Mouse (Mus musculus) thymus, postnatal 4 days (tissue): ENCODE results near the gene Popdc2.
A peak's percentile ranks its signal among the peaks of the same experiment; 100 is the strongest.
"Not testable (repeated sequence)": the region's sequence is repeated elsewhere in the genome, so short reads cannot be mapped to it uniquely, and the experiment has no call there.

Experiments used
- DNase-seq: peaks from one replicate; pipeline ENCODE4 v3.0.0; 2021

Gene Popdc2

DNA sequence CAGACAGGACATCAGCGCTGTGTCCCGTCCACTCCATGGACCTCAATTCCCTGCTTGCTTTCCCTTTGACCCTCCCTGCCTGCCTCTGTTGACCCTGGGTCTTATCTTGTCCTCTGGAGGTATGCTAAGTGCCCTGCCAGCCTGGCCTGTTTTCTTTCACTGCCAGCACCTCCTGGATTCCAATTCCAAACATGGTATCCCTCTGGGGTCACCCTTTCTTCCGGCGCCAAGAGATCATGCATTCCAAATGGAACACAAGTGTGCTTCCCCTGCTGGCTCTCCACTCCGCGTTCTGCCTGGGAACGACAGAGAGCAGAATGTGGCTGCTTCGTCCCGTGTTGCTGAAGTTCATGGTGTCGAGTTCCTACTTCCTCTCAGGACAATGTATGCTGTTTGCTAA, at the start of gene Popdc2:
TSS of gene Popdc2 (plus strand) at position 277 of the 400 bp plus-strand sequence.
- DNase-seq = no peak

DNA sequence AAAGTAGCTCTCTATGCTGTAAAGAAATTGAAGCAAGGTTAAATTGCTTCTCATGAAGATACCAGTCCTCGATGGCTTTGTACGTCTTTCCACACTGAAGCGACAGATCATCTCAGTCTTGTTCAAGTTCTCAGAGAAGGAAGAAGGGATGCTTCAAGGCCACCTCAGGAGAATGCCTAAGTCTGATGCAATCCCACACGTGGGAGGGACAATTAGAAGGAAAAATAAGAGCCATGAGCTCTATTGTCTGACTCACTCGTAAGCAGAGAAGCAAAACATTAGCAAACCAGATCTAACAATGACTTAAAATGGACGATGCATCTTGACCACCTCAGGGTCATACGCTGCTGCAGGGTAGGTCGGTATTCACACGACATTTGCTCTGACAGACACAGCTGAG, 43.5 kb upstream of the Popdc2 start:
- DNase-seq = no peak

DNA sequence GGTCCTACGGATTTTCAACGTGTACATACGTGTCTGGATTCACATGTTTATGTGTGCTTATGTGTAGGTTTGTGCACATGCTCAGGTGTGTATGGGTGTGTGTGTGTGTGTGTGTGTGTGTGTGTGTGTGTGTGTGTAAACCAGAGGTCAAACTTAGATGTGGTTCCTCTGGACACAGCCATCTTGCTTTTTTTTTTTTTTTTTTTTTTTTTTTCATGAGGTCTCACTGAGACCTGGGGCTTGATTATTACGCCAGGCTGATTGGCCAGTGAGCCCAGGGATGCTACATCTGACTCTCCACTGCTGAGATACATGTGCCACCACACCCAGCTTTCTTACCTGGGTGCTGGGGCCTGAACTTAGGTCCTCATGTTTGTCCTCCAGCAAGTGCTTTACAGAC, 42.9 kb upstream of the Popdc2 start:
- no peak for DNase-seq

DNA sequence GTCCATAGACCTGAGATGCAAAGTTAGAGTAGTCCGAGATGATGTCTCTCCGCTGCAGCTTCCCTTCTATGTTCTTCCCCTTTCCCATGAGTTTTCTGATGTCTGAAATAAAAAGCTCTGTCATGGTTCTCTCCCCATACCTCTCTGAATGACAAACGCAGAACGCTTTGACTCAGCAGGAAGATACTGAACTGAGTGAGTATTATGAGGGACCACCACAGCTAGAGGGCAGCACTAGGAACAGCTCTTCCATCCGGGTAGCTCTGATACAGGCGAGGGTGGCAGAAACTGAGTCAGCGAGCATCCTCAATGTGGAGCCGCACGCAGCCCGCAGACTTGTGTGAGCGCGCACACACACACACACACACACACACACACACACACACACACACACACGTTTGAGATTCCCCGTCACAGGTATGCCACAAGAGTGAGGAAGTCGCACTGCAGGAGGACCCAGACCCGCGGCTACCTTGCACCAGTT, 40.5 kb upstream of the Popdc2 start:
- DNase-seq = peak; percentile 78

DNA sequence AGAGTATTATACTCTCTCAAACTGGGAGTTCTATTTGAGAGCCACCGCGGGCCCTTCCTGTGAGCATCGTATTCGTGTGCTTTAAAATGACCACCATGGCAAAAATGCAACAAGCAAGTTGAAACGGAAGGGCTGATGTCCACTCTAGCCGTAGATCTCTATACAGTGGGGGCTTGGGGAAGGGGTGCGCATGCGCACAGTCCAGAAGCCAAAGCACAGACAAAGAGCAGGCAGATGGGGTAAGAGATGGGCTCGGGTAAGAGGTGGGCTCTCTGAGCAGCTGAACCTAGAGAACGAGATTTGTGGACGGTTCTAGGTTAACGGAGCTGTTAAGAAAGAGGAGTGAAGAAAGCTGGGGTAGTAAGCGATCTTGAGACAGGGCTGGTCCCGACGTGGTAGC, 37.7 kb upstream of the Popdc2 start:
- no peak for DNase-seq

DNA sequence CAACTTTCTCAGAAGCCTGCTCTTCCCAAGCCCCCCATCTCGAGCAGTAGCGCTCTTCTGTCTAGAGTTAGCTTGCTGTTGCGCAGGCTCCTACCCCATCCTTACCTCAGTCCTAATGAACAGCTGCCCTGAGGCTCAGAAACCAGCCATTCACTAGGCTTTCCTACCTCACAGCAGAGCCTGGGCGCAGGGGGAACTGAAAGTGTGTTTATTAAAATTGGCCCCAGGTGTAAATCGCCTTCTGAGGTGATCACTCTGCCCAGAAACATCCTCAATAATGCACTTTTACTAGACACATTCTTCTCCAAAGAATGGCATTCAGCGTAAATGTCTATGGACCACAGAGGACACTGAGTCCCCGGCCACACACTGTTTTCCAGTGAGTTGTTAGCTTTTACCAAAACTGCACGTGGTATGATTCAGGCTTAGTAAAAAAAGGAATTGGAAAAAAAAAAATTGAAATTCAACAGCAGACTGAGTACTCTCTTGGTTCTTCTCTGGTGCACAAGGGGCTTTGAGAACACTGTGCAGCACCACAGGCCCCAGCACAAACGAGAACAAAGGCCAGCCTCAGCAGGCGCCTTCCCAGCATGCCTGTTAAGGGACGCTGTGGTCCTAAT, 35.1 kb upstream of the Popdc2 start:
- DNase-seq = no peak

DNA sequence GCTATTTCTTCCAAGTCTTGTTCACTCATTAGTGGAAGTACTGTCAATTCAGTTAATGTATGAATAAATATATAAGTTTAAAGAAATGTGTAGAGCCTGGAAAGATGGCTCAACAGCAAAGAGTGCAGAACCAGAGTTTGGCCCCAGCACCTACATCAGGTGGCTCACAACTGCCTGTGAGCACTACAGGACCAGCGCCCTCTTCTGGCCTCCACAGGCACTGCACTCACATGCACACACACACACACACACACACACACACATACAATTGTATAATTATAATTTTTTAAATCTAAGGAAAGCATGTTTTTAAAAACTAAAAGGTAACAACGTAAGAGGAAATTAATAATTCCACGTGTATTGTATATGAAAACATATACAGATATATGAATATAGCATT, 32.7 kb upstream of the Popdc2 start:
- no peak for DNase-seq

DNA sequence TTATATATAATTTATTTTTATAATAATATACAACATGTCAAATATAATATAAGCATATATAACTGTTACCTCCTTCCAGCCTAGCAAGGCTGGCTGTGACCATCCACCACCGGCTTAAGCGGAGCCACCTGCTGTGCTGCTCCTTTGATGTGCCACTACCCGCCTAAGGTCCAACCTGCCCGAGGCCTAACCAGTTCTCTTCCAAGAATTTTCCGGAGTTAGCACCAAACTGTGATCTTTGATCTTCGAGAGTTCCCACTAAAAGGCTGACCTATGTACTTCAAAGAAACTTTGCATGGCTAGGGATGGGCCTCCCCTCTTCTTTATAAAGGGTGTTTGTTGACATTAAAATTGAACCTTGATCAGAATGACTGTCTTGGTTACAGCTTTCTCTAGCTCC, 27.6 kb upstream of the Popdc2 start:
- DNase-seq = no peak

DNA sequence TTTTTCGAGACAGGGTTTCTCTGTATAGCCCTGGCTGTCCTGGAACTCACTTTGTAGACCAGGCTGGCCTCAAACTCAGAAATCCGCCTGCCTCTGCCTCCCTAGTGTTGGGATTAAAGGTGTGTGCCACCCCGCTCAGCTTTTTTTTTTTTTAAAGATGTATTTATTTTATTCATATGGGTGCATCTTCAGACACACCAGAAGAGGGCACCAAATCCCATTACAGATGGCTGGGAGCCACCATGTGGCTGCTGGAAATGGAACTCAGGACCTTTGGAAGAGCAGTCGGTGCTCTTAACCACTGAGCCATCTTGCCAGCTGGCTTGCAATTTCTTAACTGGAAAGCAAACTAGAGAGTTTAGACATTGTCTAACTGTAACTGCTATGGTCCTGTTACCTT, 23.9 kb upstream of the Popdc2 start:
- not testable (repeated sequence) for DNase-seq

DNA sequence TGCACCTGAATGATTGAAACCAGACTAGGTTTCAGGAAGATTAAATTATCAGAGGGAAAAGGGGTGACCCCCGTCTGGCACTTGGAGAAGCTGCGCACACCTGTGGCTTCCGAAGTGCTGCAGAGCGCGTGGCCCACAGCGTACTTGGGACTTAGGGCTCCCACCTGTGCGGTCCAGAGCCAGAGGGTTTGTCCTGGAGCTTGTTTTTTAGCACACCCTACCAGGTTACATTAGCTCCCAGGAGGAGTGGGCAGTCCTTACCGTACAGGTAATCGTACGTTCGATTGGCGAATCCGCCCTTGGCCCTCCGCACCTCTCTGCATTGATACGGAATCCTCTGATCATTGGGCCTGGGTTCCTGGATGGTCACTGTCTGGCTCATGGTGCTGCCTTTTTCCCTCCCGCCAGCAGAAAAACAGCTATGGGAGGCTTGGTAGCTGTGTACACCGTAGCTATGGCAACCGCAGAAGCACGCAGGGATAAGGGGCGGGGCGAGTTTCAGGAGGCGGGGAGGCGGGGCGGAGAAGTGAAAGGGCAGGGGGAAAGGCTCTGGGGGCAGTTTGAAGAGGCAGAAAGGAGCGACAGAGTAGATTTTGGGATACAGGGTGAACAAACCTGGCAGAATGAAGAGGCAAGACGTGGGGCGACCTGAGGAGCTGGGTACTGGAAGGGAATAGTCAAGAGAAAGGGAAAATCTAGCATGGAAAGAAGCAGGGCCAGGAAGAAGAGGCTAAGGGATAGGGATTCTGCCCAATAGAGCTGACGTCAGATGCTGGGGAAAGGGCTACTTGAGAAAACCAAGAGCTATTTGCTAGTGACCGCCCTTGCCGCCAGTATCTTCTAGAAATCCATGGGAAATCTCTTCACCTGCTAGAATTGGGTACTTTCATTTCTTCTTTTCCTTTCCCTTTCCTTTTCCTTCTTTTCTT, 20.3 kb upstream of the Popdc2 start, which contains the start of gene Maats1:
TSS of gene Maats1 (minus strand) at position 748 of the 929 bp plus-strand sequence.
- peak; percentile 77 for DNase-seq

DNA sequence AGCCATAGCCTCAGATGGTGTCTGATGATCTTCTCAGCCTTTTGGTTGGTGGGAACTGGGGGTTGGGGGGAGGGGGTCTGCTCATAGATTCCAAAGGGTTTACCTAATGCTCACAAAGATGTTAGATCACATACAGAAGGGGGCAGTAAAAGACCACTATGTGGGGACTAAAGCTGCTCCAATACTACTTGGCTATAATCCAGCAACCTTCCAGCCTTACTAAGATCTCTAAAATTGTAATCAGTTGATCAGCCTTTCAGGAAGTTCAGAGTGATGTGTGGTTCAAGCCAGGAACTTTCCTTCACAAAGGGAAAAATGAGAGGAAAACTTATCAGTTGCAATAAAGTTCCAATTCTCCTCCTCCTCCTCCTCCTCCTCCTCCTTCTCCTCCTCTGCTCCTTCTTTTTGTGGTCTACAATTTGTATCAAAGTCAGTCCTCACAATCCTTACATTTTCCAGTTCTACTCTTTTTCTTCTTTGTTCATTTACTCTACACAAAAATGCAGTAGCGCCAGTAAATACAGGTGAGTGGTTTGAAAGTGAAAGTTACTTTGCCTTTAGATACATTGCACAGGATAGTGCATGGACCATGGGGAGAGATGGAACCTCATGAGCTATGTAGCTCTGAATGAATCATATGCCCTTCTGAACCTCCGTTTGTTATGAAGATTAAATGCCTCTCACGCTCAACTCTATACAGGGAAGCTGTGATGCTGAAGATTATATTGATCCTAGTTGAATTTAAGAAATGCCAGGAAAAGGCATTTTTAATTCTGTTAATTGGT, 16.9 kb upstream of the Popdc2 start:
- no peak for DNase-seq

DNA sequence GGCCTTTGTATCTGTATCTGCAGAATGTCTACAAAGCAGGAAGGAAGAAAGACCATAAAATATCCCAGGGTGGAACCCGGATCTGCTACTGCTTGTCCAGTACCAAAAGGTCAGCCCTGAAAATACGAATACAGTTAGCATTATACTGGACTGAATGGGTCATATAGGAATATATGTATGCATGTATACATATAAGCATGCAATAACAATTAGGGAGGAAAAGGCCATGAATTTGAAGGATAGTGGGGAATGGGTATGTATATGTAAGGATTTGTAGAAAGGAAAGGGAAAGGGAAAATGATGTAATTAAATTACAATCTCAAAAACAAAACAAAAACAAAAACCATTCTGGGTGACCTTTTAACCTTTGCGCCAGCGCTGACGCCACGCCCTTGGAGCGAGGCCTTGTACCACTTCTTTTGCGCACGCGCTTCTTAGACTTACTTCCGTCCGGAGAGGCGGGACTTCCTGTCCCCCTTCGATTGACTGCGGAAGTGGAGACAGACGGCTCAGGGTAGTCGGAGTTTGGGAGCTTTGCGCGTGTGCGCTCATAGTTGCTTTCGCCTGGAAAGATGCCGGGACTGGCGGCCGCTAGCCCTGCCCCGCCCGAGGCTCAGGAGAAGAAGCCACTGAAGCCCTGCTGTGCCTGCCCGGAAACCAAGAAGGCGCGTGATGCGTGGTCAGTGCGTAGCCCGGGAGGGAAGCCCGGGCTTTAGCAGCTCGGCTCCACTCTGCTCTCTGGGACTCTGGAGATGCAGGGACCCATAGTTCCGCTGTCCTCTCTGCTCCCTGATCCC, 15.3 kb upstream of the Popdc2 start, which contains the start of the genes Cox17 and Gm21987:
TSS of gene Cox17 (plus strand) at position 463 of the 797 bp plus-strand sequence.
TSS of gene Gm21987 (plus strand) at position 512 of the 797 bp plus-strand sequence.
- DNase-seq = peak; percentile 91

DNA sequence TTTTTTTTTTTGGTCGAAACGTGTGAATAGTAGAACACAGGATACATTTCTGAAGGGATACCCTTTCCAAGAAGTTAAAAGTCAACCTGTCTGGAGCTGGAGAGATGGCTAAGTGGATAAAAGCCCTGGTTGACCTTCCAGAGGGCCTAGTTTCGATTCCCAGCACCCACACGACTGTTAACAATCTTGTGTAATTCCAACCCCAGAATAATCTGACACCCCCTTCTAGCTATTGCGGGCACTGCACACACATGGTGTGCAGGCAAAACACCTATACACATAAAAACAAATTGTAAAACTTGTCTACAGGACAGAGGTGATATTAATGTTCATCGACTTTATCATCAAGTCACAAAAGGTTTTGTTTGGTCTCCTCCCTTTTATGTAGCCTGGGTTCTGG, 14.4 kb upstream of the Popdc2 start:
- no peak for DNase-seq

DNA sequence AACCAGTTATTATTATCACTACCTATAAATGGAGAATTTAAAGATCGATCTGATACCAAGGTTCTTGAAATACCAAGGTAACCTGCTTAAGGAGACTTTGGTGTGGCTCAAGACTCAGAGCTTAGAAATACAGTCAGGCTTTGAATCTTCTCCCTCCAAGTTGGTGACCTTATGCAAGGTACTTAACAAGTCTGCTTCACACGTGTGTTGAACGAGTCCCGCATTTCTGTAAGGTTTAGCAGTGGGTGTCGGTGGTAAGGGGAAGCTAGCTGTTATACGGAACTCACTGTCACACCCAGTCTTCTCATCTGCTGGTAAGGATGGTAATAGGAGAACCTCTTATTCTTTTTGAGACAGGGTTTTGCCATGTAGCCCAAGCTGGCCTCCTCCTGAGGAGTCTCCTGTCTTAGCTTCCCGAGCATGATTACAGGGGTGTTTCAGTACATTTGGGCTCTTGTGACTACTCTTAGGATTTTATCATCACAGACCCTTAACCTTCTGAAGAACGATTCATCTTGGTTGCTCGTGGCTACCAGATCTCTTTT, 13.7 kb upstream of the Popdc2 start:
- no peak for DNase-seq

DNA sequence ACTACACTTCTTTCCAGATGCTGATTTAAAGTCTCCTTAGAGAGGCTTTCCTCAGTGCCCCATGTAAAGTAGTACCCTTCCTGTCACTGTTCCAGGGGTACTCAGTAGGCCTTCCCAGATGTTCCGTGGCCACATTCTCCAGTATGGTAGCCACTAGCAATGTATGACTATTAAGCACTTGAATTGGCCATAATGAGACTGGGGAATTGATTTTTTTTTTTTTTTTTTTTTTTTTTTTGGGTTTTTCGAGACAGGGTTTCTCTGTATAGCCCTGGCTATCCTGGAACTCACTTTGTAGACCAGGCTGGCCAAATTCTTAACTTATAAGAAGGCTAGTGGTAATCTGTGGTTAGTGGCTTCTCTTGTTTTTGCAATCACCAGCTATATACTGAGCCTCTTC, 12.1 kb upstream of the Popdc2 start:
- no peak for DNase-seq

DNA sequence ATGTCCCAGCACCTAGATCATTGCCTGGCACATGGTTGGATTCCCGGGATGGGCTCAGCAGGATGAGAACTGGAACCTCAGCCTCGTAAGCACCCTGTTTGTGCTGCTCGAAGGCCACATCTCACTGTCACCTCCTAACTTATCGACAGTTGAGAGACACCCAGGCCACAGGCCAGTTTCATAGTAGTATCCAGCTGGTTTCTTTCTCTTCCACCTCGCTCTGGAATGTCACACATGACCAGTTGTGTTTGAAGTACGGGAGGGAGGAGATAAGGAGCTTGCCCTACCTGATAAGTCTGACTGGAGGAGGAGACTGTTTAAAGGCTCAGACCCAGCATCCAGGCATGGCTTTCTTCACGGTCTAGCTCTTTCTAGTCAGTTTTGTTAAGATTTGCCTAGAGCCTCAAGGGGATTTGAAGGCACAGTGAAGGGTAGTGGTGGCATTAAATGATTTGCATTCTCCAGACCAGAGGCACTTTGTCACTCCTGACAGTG, 11.6 kb upstream of the Popdc2 start:
- DNase-seq = no peak

DNA sequence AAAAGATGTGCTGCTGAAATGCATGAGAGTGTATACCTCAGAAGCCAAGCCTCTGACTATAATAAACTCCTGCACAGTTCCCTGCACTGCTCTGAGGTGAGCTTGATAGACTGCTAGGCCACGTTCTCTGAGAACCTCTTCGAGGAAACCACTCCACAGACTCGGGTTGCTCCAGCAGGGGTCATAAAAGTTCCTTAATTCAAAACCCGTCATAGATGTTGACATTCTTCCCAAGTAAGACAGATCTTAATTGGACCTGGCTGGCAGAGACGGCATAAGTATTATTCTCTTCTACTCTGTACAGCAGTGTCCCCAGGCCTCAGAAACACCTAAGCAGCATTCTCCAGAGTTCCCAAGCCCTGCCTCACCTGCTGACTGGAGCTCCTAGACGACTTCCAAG, 11.1 kb upstream of the Popdc2 start:
- no peak for DNase-seq

DNA sequence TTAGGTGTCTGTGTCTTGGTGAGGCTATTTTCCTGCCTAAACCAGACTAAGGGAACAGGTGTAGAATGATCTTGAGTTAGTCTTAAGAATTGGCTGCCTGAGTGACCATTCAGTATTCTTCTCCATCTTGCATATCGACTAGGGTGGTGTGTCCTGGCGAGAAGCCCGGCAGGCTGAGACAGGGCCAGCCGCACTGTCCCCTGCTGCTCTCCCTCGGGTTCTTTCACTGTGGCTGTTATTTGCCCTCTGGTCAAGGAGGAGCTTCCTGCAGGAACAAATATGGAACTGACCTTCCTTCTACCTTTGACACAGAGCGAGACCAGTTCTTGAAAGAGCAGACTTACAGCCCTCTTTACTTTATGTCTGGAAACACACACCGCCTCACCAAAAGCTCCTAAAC, 10.0 kb upstream of the Popdc2 start:
- DNase-seq = no peak

DNA sequence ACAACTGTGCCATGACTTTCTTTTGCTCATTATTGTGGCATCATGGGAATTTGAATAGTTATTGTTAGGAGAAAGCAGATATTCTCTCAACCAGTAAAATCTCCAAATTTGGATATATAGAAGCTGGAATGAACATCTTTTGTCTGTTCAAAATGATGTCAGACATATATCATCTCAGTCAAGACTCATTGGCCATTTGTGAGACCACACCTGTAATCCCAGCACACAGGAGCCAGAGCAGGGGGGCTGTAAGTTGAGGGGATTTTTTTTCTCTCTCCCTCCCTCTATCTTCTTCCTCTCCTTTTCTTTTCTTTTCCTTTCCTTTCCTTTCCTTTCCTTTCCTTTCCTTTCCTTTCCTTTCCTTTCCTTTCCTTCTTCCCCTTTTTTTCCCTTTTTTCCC, 9.2 kb upstream of the Popdc2 start:
- DNase-seq = no peak

DNA sequence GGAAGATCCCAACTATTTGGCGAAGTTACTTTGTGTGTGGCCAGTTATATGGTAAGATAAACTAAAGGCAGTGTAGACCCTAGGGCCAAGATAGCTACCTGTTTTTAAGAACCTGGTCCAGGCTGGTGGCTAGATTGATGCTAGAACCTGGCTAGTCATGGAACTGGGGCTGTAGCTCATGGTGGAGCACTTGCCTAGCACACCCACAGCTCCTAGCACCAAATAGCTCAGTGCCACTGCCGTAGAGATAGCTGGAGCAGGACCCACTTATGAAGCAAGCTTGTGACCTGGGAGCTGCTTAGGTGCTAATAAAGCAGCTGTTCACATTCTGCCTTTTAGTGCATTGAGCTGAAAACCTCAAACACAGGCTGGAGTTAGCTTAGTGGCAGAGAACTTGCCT, 8.4 kb upstream of the Popdc2 start:
- no peak for DNase-seq

DNA sequence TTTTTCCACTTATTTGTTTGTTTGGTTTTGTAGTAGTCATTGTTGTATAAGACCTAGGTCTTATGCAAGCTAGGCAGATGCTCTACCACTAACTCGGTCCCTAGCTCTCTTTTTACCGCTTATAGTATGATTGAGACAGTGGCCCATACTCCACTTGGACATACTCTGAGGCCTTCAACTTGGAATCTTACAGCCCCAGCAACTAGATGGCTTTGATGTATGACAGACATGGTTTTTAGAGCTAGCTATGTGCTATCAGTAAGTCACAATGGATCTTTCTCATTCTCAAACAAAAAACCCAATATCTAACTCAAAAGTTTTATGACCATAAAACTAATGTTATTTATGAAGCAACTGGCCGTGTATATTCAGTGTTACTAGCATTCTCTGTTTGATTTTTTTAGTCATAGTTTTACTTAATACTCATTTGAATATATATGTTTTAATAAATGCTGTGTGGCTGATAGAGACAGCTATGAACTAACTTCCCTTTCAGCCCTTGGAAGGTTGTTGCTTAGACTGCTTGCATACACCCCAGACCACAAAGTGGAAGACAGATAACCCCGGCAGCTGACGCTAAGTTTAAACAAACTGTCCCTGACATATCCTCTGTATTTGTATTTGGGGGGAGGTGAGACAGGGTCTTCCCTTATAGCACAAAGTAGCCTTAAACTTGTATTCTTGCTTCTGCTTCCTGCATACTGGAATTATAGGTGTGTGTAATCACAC, 7.7 kb upstream of the Popdc2 start:
- no peak for DNase-seq
